Mouse (Mus musculus) cortical plate, adult 2 months (tissue): ENCODE data around the gene Hoxb1. TPM values are rescaled to one million over a fixed set of nuclear protein-coding genes. Genes with fewer than 3 reads are reported as not detected.

Experiments
- H3K27ac ChIP-seq: fragments of 200-500 bp; 2 replicates; pipeline ENCODE4 v1.5.1; 2012; ENCODE audit warnings: low read length, control low read depth, inconsistent platforms; ENCODE audit not compliant: insufficient read depth
- H3K4me1 ChIP-seq: fragments of 200-500 bp; 2 replicates; pipeline ENCODE4 v1.6.1; 2011; ENCODE audit warnings: low read length; ENCODE audit not compliant: control insufficient read depth, insufficient read depth
- H3K4me3 ChIP-seq: fragments of 200-500 bp; 2 replicates; pipeline ENCODE4 v1.5.1; 2011; ENCODE audit warnings: mild to moderate bottlenecking, low read length, control low read depth; ENCODE audit not compliant: insufficient read depth
- CTCF ChIP-seq: fragments of 200-500 bp; IDR thresholded peaks from 2 replicates; pipeline ENCODE4 v1.5.1; 2011; ENCODE audit warnings: mild to moderate bottlenecking, control low read depth, low read length; ENCODE audit not compliant: insufficient read depth; ENCODE audit errors: extremely low read depth
- POLR2A ChIP-seq: fragments of 200-500 bp; IDR thresholded peaks from 2 replicates; pipeline ENCODE4 v1.6.1; 2011; ENCODE audit warnings: mild to moderate bottlenecking, low read length, control low read depth; ENCODE audit not compliant: insufficient read depth; ENCODE audit errors: extremely low read depth
- polyA plus RNA-seq: library from polyadenylated mRNA; depleted of rRNA; stranded (reverse); fragments of >200 nt; gene quantifications from 2 replicates; pipeline ENCODE4 v1.2.3, GENCODE M21; 2012

The Hoxb1 gene
- polyA plus RNA-seq, 1 experiment, result not detected

- no peak overlapping the region for H3K4me3 ChIP-seq
- TF ChIP-seq POLR2A (no peak), CTCF (no peak)
- H3K4me1 ChIP-seq, result no peaks in the 10 kb centered on the region
- H3K27ac ChIP-seq, result no peak overlapping the region
Observed at GRCm38 (mm10) chr11:96332618-96333032, 32.9 kb upstream of the Hoxb1 start.

GRCm38 (mm10) chr11:96333241-96334001 is 32.1 kb upstream of the Hoxb1 start:
- no peak overlapping the region for H3K4me3 ChIP-seq
- no peak overlapping the region for H3K27ac ChIP-seq
- H3K4me1 ChIP-seq, result no peaks in the 10 kb centered on the region
- no peak for TF ChIP-seq CTCF
- no peak for TF ChIP-seq POLR2A

- no peak overlapping the region for H3K4me3 ChIP-seq
- H3K4me1 ChIP-seq, result no peaks in the 10 kb centered on the region
- H3K27ac ChIP-seq, result no peak overlapping the region
- TF ChIP-seq POLR2A, result no peak
- TF ChIP-seq CTCF, result no peak
Observed at GRCm38 (mm10) chr11:96334002-96334364, 31.6 kb upstream of the Hoxb1 start.

- Histone ChIP-seq H3K27ac (no peak overlapping the region), H3K4me3 (no peak overlapping the region), H3K4me1 (no peaks in the 10 kb centered on the region)
- TF ChIP-seq CTCF (no peak), POLR2A (no peak)
Observed at GRCm38 (mm10) chr11:96334998-96335397, 30.6 kb upstream of the Hoxb1 start.

- H3K27ac ChIP-seq, result no peak overlapping the region
- TF ChIP-seq CTCF (no peak), POLR2A (no peak)
Observed at GRCm38 (mm10) chr11:96336597-96336996, 29.0 kb upstream of the Hoxb1 start.

GRCm38 (mm10) chr11:96337026-96337425 is 28.5 kb upstream of the Hoxb1 start:
- TF ChIP-seq POLR2A (no peak), CTCF (no peak)
- no peak overlapping the region for H3K27ac ChIP-seq
- H3K4me1 ChIP-seq, result no peaks in the 10 kb centered on the region
- no peak overlapping the region for H3K4me3 ChIP-seq

More at GRCm38 (mm10) chr11:96336597-96336996, 29.0 kb upstream of the Hoxb1 start:
- no peaks in the 10 kb centered on the region for H3K4me1 ChIP-seq
- no peak overlapping the region for H3K4me3 ChIP-seq

GRCm38 (mm10) chr11:96338957-96339855 is 26.3 kb upstream of the Hoxb1 start:
- no peaks in the 10 kb centered on the region for H3K4me1 ChIP-seq
- TF ChIP-seq CTCF (no peak), POLR2A (no peak)
- H3K27ac ChIP-seq, result no peak overlapping the region
- H3K4me3 ChIP-seq, result no peak overlapping the region

GRCm38 (mm10) chr11:96340698-96341365 is 24.7 kb upstream of the Hoxb1 start:
- TF ChIP-seq CTCF (no peak), POLR2A (no peak)
- Histone ChIP-seq H3K27ac (no peak overlapping the region), H3K4me1 (no peaks in the 10 kb centered on the region), H3K4me3 (no peak overlapping the region)
